Mouse (Mus musculus): Measurements from ENCODE around the gene Taf6l. TPM values are rescaled to one million over a fixed set of nuclear protein-coding genes. Genes with fewer than 3 reads are reported as not detected.
A peak's percentile ranks its signal among the peaks of the same experiment; 100 is the strongest.

The Taf6l gene
- 30.9 and 36.7 TPM in 2 replicates for polyA plus RNA-seq (2014; fragmentation: Nextera tagmentation; extraction: Ambion mirVana)

DNA sequence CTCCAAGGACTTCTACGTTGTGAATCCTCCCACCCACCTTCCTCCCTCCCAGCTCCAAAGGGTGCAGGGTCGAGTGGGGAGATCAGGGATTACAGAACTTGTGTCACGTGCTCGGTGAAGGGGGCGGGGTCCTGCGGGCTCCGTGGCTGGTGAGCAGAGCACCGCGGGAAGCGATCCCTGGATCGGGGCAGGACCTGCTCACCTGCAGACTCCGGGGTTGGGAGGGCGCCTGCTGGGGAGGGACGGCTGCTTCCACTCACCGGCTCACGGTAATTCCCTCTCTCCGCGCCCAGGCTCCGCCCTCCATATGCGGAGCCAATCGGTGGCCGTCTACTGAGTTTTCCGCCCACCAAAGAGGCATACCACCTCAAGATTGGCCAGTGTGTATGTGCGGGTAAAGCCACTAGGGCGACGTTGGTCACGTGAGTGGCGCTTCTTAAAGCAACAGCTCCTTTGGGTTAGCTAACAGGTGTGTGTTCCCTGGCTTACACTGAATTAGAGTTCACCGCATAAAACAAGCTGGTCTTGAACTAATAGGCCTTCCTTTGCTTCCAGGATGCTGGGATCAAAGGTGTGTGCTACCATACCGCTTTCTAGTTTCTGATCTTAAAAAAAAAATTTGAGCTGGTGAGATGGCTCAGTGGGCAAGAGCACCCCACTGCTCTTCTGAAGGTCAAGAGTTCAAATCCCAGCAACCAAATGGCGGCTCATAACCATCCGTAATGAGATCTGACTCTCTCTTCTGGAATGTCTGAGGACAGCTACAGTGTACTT, at the start of gene Taf6l:
Gene Taf6l, minus strand, starts transcription at position 410 of the 774 bp plus-strand sequence.
- ATAC-seq (replicated peaks; ENCODE audit: low FRiP score) (peak; percentile 100), DNase-seq (ENCODE audit: low spot score) (peak; percentile 92)
- Histone ChIP-seq H3K27ac (ENCODE audit: low read depth, low read length) (peak within 1 kb of the TSS; percentile 50; the same call in 1 of the 2 replicates), H3K9ac (ENCODE audit: low read length) (peak within 1 kb of the TSS; percentile 68), H3K4me2 (ENCODE audit: low read depth, low read length, severe bottlenecking) (peak within 1 kb of the TSS; percentile 72), H3K36me3 (ENCODE audit: control insufficient read depth, insufficient read depth, low read length) (peaks cover 5% of the 10 kb centered on the region; the same call in 1 of the 2 replicates), H3K27me3 (ENCODE audit: control insufficient read depth, insufficient read depth, low read length) (no peaks in the 10 kb centered on the region), H3K9me3 (ENCODE audit: control insufficient read depth, low read length) (no peaks in the 10 kb centered on the region), H3K4me1 (replicated peaks; ENCODE audit: control insufficient read depth, insufficient read depth, low read length) (no peaks in the 10 kb centered on the region), H3K4me3 (ENCODE audit: low read depth, low read length) (peak within 1 kb of the TSS; percentile 79)
- under 1% methylated on average over 32 of the region's 32 CpGs for WGBS

DNA sequence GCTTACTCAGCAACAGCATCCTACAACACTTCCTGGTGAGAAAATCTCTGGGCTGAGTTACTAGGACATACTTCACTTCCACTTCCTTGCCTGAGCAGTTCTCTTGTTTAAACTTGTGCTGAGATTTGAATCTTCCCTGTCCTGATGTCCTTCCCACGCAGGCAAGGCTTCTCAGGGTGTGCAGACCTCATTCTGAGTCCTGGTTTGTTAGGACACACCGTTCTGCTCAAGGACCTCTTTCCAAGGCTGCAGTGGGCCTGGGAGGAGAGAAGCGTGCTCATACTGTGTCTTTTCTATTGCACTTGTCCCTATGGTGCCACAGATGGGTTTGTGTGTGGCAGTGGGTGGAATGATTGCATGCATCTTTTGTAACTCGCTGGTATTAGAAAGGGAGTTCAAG, 46.8 kb upstream of the Taf6l start:
- no peak for ATAC-seq (replicated peaks; ENCODE audit: low FRiP score)
- WGBS, result 94% methylated on average over 4 of the region's 4 CpGs
- DNase-seq (ENCODE audit: low spot score), result no peak
- H3K4me3 ChIP-seq (ENCODE audit: low read depth, low read length), result no peak overlapping the region
- H3K4me1 ChIP-seq (replicated peaks; ENCODE audit: control insufficient read depth, insufficient read depth, low read length), result no peaks in the 10 kb centered on the region
- no peaks in the 10 kb centered on the region for H3K27me3 ChIP-seq (ENCODE audit: control insufficient read depth, insufficient read depth, low read length)
- H3K9ac ChIP-seq (ENCODE audit: low read length), result no peak overlapping the region
- peaks cover 34% of the 10 kb centered on the region for H3K36me3 ChIP-seq (ENCODE audit: control insufficient read depth, insufficient read depth, low read length)
- no peaks in the 10 kb centered on the region for H3K9me3 ChIP-seq (ENCODE audit: control insufficient read depth, low read length)
- no peak overlapping the region for H3K27ac ChIP-seq (ENCODE audit: low read depth, low read length)
- H3K4me2 ChIP-seq (ENCODE audit: low read depth, low read length, severe bottlenecking), result no peak overlapping the region

DNA sequence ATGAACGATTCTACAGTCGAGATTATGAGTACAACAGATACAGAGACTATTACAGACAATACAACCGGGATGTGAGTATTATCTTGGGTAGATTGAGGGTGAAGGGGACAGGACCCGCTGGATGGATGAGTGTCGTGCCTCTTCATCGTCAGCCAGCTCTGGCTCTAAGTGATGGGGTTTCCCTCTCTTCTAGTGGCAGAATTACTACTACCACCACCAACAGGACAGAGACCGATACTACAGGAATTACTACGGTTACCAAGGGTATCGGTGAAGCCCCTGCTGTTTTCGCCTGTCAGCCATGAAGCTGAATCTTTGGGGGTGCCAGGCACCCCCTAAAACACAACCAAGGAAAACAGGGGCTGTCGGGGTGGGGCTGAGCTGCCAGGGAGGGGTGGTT, 45.0 kb upstream of the Taf6l start:
- no peak overlapping the region for H3K27ac ChIP-seq (ENCODE audit: low read depth, low read length)
- no peaks in the 10 kb centered on the region for H3K9me3 ChIP-seq (ENCODE audit: control insufficient read depth, low read length)
- ATAC-seq (replicated peaks; ENCODE audit: low FRiP score) (no peak), DNase-seq (ENCODE audit: low spot score) (no peak)
- peaks cover 48% of the 10 kb centered on the region for H3K36me3 ChIP-seq (ENCODE audit: control insufficient read depth, insufficient read depth, low read length)
- no peak overlapping the region for H3K4me2 ChIP-seq (ENCODE audit: low read depth, low read length, severe bottlenecking)
- H3K9ac ChIP-seq (ENCODE audit: low read length), result no peak overlapping the region
- 85% methylated on average over 11 of the region's 11 CpGs for WGBS
- no peaks in the 10 kb centered on the region for H3K27me3 ChIP-seq (ENCODE audit: control insufficient read depth, insufficient read depth, low read length)
- no peak overlapping the region for H3K4me3 ChIP-seq (ENCODE audit: low read depth, low read length)
- no peaks in the 10 kb centered on the region for H3K4me1 ChIP-seq (replicated peaks; ENCODE audit: control insufficient read depth, insufficient read depth, low read length)

DNA sequence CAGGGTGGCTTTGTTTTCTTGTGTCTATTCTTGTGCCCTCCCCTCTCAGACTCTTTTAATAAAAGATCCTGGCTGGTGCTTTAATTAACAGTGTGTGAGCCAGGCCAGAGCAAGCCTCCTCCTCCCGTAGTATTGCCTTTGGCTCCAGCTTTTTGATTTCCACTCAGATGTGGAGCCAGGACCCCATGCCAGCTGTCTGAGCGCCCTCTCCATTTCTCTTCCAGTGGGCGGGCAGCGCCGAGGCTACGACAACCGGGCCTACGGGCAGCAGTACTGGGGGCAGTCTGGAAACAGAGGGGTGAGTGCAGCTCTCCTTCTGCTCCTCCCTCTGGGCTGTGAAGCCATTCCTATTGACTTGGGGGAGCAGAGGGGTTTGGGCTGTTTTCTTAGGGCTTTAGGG, 44.4 kb upstream of the Taf6l start:
- Histone ChIP-seq H3K9ac (ENCODE audit: low read length) (no peak overlapping the region), H3K4me2 (ENCODE audit: low read depth, low read length, severe bottlenecking) (no peak overlapping the region), H3K36me3 (ENCODE audit: control insufficient read depth, insufficient read depth, low read length) (peaks cover 51% of the 10 kb centered on the region), H3K4me3 (ENCODE audit: low read depth, low read length) (no peak overlapping the region), H3K27ac (ENCODE audit: low read depth, low read length) (no peak overlapping the region), H3K9me3 (ENCODE audit: control insufficient read depth, low read length) (no peaks in the 10 kb centered on the region), H3K27me3 (ENCODE audit: control insufficient read depth, insufficient read depth, low read length) (no peaks in the 10 kb centered on the region), H3K4me1 (replicated peaks; ENCODE audit: control insufficient read depth, insufficient read depth, low read length) (no peaks in the 10 kb centered on the region)
- WGBS, result 94% methylated on average over 8 of the region's 8 CpGs
- ATAC-seq (replicated peaks; ENCODE audit: low FRiP score) (no peak), DNase-seq (ENCODE audit: low spot score) (no peak)

DNA sequence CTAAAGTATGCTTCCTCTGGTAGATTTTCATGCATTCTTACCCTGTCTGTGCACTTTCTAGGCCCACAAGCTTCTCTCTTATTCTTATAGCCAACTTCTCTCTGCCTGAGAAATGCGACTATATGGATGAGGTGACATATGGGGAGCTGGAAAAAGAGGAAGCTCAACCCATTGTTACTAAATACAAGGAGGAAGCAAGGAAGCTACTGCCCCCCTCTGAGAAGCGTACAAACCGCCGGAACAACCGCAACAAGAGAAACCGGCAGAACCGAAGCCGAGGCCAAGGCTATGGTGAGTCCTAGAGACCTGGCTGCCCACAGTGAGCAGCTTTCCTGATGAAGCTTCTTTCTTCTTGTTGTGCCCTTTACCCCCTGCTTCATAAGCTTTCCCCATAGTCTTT, 43.4 kb upstream of the Taf6l start, which contains the start of gene AC129217.1:
Gene AC129217.1, plus strand, starts transcription at position 114 of the 400 bp plus-strand sequence.
- no peak within 1 kb of the TSS for H3K27ac ChIP-seq (ENCODE audit: low read depth, low read length)
- DNase-seq (ENCODE audit: low spot score) (no peak), ATAC-seq (replicated peaks; ENCODE audit: low FRiP score) (no peak)
- H3K9ac ChIP-seq (ENCODE audit: low read length), result no peak within 1 kb of the TSS
- no peak within 1 kb of the TSS for H3K4me3 ChIP-seq (ENCODE audit: low read depth, low read length)
- no peaks in the 10 kb centered on the region for H3K9me3 ChIP-seq (ENCODE audit: control insufficient read depth, low read length)
- peaks cover 58% of the 10 kb centered on the region for H3K36me3 ChIP-seq (ENCODE audit: control insufficient read depth, insufficient read depth, low read length)
- 94% methylated on average over 8 of the region's 8 CpGs for WGBS
- no peak within 1 kb of the TSS for H3K4me2 ChIP-seq (ENCODE audit: low read depth, low read length, severe bottlenecking)
- H3K27me3 ChIP-seq (ENCODE audit: control insufficient read depth, insufficient read depth, low read length), result no peaks in the 10 kb centered on the region
- no peaks in the 10 kb centered on the region for H3K4me1 ChIP-seq (replicated peaks; ENCODE audit: control insufficient read depth, insufficient read depth, low read length)

DNA sequence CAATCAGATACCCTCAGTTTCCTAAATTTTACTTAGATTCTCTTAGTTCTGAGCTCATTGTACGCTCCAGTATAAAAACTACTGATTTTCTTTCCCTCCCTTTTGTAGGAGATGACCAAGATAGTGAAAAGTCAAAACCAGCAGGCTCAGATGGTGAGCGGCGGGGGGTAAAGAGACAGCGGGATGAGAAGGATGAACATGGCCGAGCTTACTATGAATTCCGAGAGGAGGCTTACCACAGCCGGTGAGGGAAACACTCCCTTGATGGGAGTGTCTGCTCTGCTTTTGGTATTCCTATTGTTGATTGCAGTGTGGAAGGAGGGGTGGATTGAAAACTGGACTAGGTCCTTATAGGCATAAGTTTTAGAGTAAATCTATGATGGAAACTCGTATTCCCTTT, 36.5 kb upstream of the Taf6l start:
- Histone ChIP-seq H3K9me3 (ENCODE audit: control insufficient read depth, low read length) (no peaks in the 10 kb centered on the region), H3K4me3 (ENCODE audit: low read depth, low read length) (peak overlapping the region; percentile 100; the same call in 1 of the 2 replicates), H3K4me1 (replicated peaks; ENCODE audit: control insufficient read depth, insufficient read depth, low read length) (peaks cover 12% of the 10 kb centered on the region; the same call in 1 of the 2 replicates), H3K27ac (ENCODE audit: low read depth, low read length) (no peak overlapping the region), H3K9ac (ENCODE audit: low read length) (peak overlapping the region; percentile 23; the same call in 1 of the 2 replicates), H3K4me2 (ENCODE audit: low read depth, low read length, severe bottlenecking) (peak overlapping the region; percentile 79), H3K36me3 (ENCODE audit: control insufficient read depth, insufficient read depth, low read length) (peaks cover 27% of the 10 kb centered on the region), H3K27me3 (ENCODE audit: control insufficient read depth, insufficient read depth, low read length) (no peaks in the 10 kb centered on the region)
- 86% methylated on average over 8 of the region's 8 CpGs for WGBS
- DNase-seq (ENCODE audit: low spot score) (no peak), ATAC-seq (replicated peaks; ENCODE audit: low FRiP score) (no peak)

DNA sequence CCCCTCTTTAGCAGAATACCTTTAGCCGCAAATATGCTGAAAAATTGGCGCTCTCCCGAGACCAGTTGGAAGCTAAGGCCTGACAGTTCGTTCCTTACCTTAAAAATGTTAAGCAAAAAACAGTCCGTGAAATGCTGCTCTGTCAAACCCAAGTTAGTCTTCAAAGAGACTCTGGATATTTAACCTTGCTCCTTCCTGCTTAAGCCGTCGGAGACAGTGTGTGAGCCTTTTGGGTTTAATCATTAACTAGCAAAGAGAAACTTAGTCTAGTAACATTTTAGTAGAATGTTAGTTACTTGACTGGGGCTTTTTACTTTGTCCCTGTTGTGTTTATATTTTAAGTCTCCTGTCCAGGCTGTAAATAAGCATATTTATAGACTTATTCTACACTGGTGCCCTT, 34.9 kb upstream of the Taf6l start:
- Histone ChIP-seq H3K9ac (ENCODE audit: low read length) (peak overlapping the region; percentile 98), H3K27ac (ENCODE audit: low read depth, low read length) (peak overlapping the region; percentile 99; the same call in 1 of the 2 replicates), H3K27me3 (ENCODE audit: control insufficient read depth, insufficient read depth, low read length) (no peaks in the 10 kb centered on the region), H3K9me3 (ENCODE audit: control insufficient read depth, low read length) (no peaks in the 10 kb centered on the region), H3K36me3 (ENCODE audit: control insufficient read depth, insufficient read depth, low read length) (peaks cover 15% of the 10 kb centered on the region), H3K4me2 (ENCODE audit: low read depth, low read length, severe bottlenecking) (peak overlapping the region; percentile 79), H3K4me1 (replicated peaks; ENCODE audit: control insufficient read depth, insufficient read depth, low read length) (peaks cover 20% of the 10 kb centered on the region), H3K4me3 (ENCODE audit: low read depth, low read length) (peak overlapping the region; percentile 100)
- WGBS, result 3% methylated on average over 7 of the region's 7 CpGs
- no peak for DNase-seq (ENCODE audit: low spot score)
- no peak for ATAC-seq (replicated peaks; ENCODE audit: low FRiP score)

DNA sequence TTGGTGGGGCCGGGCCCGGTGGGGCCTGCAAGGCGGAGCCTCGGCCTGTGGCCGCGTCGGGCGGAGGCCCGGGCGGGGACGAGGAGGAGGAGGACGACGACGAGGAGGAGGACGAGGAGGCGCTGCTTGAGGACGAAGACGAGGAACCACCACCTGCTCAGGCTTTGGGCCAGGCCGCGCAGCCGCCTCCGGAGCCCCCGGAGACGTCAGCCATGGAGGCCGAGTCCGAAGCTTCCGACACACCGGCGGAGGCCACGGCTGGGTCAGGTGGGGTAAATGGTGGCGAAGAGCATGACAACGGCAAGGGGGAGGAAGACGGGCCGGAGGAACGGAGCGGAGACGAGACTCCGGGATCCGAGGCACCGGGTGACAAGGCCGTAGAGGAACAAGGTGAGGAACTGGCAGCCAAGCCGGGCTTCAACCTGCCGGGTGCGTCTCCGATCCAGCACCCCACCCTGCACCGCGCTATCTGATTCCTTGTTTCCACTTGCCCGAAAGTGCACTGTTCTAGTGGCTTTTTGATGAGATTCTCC, 34.3 kb upstream of the Taf6l start:
- Histone ChIP-seq H3K27me3 (ENCODE audit: control insufficient read depth, insufficient read depth, low read length) (no peaks in the 10 kb centered on the region), H3K4me1 (replicated peaks; ENCODE audit: control insufficient read depth, insufficient read depth, low read length) (peaks cover 20% of the 10 kb centered on the region), H3K36me3 (ENCODE audit: control insufficient read depth, insufficient read depth, low read length) (peaks cover 12% of the 10 kb centered on the region; the same call in 1 of the 2 replicates), H3K4me3 (ENCODE audit: low read depth, low read length) (peak overlapping the region; percentile 100), H3K9ac (ENCODE audit: low read length) (peak overlapping the region; percentile 98), H3K4me2 (ENCODE audit: low read depth, low read length, severe bottlenecking) (peak overlapping the region; percentile 79), H3K27ac (ENCODE audit: low read depth, low read length) (peak overlapping the region; percentile 99), H3K9me3 (ENCODE audit: control insufficient read depth, low read length) (no peaks in the 10 kb centered on the region)
- DNase-seq (ENCODE audit: low spot score) (no peak), ATAC-seq (replicated peaks; ENCODE audit: low FRiP score) (peak; percentile 29)
- under 1% methylated on average over 48 of the region's 48 CpGs for WGBS
